Mouse (Mus musculus) CH12.LX (cell line): ENCODE results near the gene Alpk3. TPM values are rescaled to one million over a fixed set of nuclear protein-coding genes. Genes with fewer than 3 reads are reported as not detected.

Experiments used
- DNase-seq: peaks from one replicate; pipeline ENCODE4 v3.0.0-alpha.2; 2013; ENCODE audit errors: extremely low read depth
- H3K27ac ChIP-seq: 2 replicates; pipeline ENCODE4 v1.5.1; 2012; ENCODE audit warnings: low read depth, mild to moderate bottlenecking, control low read depth, moderate library complexity; ENCODE audit not compliant: insufficient read depth
- H3K27me3 ChIP-seq: replicated peaks from 2 replicates; pipeline ENCODE3; 2012; ENCODE audit warnings: inconsistent platforms
- H3K36me3 ChIP-seq, 2 experiments: replicated peaks in 1 of 2; 2 replicates each; pipeline versions ENCODE3 to v1.6.1; 2012; ENCODE audit warnings: inconsistent platforms in 1 of 2, low read length in 1 of 2, mild to moderate bottlenecking in 1 of 2, mixed read lengths in 1 of 2, moderate library complexity in 1 of 2; ENCODE audit not compliant: control insufficient read depth in 1 of 2, insufficient read depth in 1 of 2
- H3K4me1 ChIP-seq, 2 experiments: 2 replicates each; pipeline ENCODE4 v1.6.1; 2012; ENCODE audit warnings: inconsistent platforms in 1 of 2, moderate library complexity in 1 of 2; ENCODE audit not compliant: insufficient read depth in 2 of 2, control insufficient read depth in 1 of 2
- H3K4me2 ChIP-seq: 2 replicates; pipeline ENCODE4 v1.6.1; 2012; ENCODE audit warnings: low read depth, mild to moderate bottlenecking, control low read depth; ENCODE audit not compliant: poor library complexity, insufficient read depth, severe bottlenecking
- H3K4me3 ChIP-seq, 3 experiments: fragments of 150-350 bp in 1 of 3; sonication (generic) in 1 of 3; replicated peaks in 1 of 3; 2 replicates each; pipeline versions ENCODE3 to v1.5.1; 2011 to 2012; ENCODE audit warnings: low read depth in 2 of 3, low read length in 2 of 3, mild to moderate bottlenecking in 2 of 3, moderate library complexity in 2 of 3, control low read depth in 1 of 3, improper control_type of control experiment in 1 of 3, inconsistent platforms in 1 of 3, mixed read lengths in 1 of 3; ENCODE audit not compliant: poor library complexity in 1 of 3
- H3K79me2 ChIP-seq: replicated peaks from 2 replicates; pipeline ENCODE4 v1.6.1; 2012; ENCODE audit warnings: mild to moderate bottlenecking, moderate library complexity; ENCODE audit not compliant: control insufficient read depth, poor library complexity, insufficient read depth, severe bottlenecking; ENCODE audit errors: extremely low read depth
- H3K9ac ChIP-seq: 2 replicates; pipeline ENCODE4 v1.6.1; 2012; ENCODE audit warnings: low read depth, mild to moderate bottlenecking, control low read depth, moderate library complexity; ENCODE audit not compliant: insufficient read depth
- H3K9me3 ChIP-seq: replicated peaks from 2 replicates; pipeline ENCODE3; 2012; ENCODE audit warnings: low read length, inconsistent platforms, mixed read lengths
- CHD2 ChIP-seq: IDR thresholded peaks from 2 replicates; pipeline ENCODE4 v1.6.1; 2011; ENCODE audit warnings: low read length, improper control_type of control experiment
- CTCF ChIP-seq, 2 experiments: IDR thresholded peaks in 1 of 2; conservative IDR thresholded peaks in 1 of 2; 2 replicates each; pipeline ENCODE4 v1.5.1; 2011 to 2012; ENCODE audit warnings: low read depth in 2 of 2, low read length in 2 of 2, improper control_type of control experiment in 1 of 2, inconsistent platforms in 1 of 2, mild to moderate bottlenecking in 1 of 2, moderate library complexity in 1 of 2
- E2F4 ChIP-seq: IDR thresholded peaks from 2 replicates; pipeline ENCODE4 v1.6.1; 2011; ENCODE audit warnings: low read depth, low read length, improper control_type of control experiment; ENCODE audit not compliant: insufficient replicate concordance
- ELF1 ChIP-seq: IDR thresholded peaks from 2 replicates; pipeline ENCODE4 v1.6.1; 2014; ENCODE audit warnings: low read depth, mild to moderate bottlenecking, inconsistent platforms, low read length, improper control_type of control experiment
- EP300 ChIP-seq: IDR thresholded peaks from 2 replicates; pipeline ENCODE4 v1.6.1; 2011; ENCODE audit warnings: low read length, improper control_type of control experiment
- IRF4 ChIP-seq: IDR thresholded peaks from 2 replicates; pipeline ENCODE4 v1.6.1; 2014; ENCODE audit warnings: low read depth, mild to moderate bottlenecking, inconsistent platforms, low read length, improper control_type of control experiment
- JUN ChIP-seq: IDR thresholded peaks from 2 replicates; pipeline ENCODE4 v1.6.1; 2011; ENCODE audit warnings: low read depth, mild to moderate bottlenecking, low read length, improper control_type of control experiment, moderate library complexity; ENCODE audit not compliant: insufficient read depth
- JUND ChIP-seq: conservative IDR thresholded peaks from 2 replicates; pipeline ENCODE4 v1.6.1; 2011; ENCODE audit warnings: low read depth, low read length, improper control_type of control experiment
- KAT2A ChIP-seq: IDR thresholded peaks from 2 replicates; pipeline ENCODE4 v1.6.1; 2012; ENCODE audit warnings: low read length, improper control_type of control experiment, inconsistent platforms; ENCODE audit not compliant: insufficient replicate concordance
- MAX ChIP-seq: IDR thresholded peaks from 2 replicates; pipeline ENCODE4 v1.6.1; 2011; ENCODE audit warnings: low read length, improper control_type of control experiment
- MAZ ChIP-seq: IDR thresholded peaks from 2 replicates; pipeline ENCODE4 v1.6.1; 2012; ENCODE audit warnings: low read depth, mild to moderate bottlenecking, inconsistent platforms, low read length, improper control_type of control experiment, moderate library complexity
- MEF2A ChIP-seq: IDR thresholded peaks from 2 replicates; pipeline ENCODE4 v1.6.1; 2014; ENCODE audit warnings: low read depth, mild to moderate bottlenecking, inconsistent platforms, low read length, improper control_type of control experiment, borderline replicate concordance
- MXI1 ChIP-seq: IDR thresholded peaks from 2 replicates; pipeline ENCODE4 v1.6.1; 2011; ENCODE audit warnings: mild to moderate bottlenecking, low read depth, low read length, improper control_type of control experiment
- NELFE ChIP-seq: IDR thresholded peaks from 2 replicates; pipeline ENCODE4 v1.6.1; 2011; ENCODE audit warnings: low read depth, low read length, improper control_type of control experiment
- NRF1 ChIP-seq: IDR thresholded peaks from 2 replicates; pipeline ENCODE4 v1.6.1; 2014; ENCODE audit warnings: low read depth, mild to moderate bottlenecking, inconsistent platforms, low read length, improper control_type of control experiment, moderate library complexity
- RAD21 ChIP-seq: IDR thresholded peaks from 2 replicates; pipeline ENCODE4 v1.6.1; 2011; ENCODE audit warnings: low read depth, mild to moderate bottlenecking, low read length, improper control_type of control experiment, moderate library complexity
- RCOR1 ChIP-seq: conservative IDR thresholded peaks from 2 replicates; pipeline ENCODE4 v1.6.1; 2012; ENCODE audit warnings: low read depth, mild to moderate bottlenecking, inconsistent platforms, low read length, improper control_type of control experiment
- SIN3A ChIP-seq: IDR thresholded peaks from 2 replicates; pipeline ENCODE4 v1.6.1; 2012; ENCODE audit warnings: low read length, improper control_type of control experiment, inconsistent platforms
- SMC3 ChIP-seq: IDR thresholded peaks from 2 replicates; pipeline ENCODE4 v1.6.1; 2011; ENCODE audit warnings: low read depth, low read length, improper control_type of control experiment
- TCF12 ChIP-seq: IDR thresholded peaks from 2 replicates; pipeline ENCODE4 v1.6.1; 2014; ENCODE audit warnings: low read depth, mild to moderate bottlenecking, inconsistent platforms, low read length, improper control_type of control experiment
- USF2 ChIP-seq: conservative IDR thresholded peaks from 2 replicates; pipeline ENCODE4 v1.6.1; 2011; ENCODE audit warnings: low read depth, low read length, improper control_type of control experiment
- ZC3H11A ChIP-seq: IDR thresholded peaks from 2 replicates; pipeline ENCODE4 v1.6.1; 2012; ENCODE audit warnings: low read depth, mild to moderate bottlenecking, inconsistent platforms, low read length, improper control_type of control experiment
- ZMIZ1 ChIP-seq: IDR thresholded peaks from 2 replicates; pipeline ENCODE4 v1.6.1; 2012; ENCODE audit warnings: low read depth, mild to moderate bottlenecking, inconsistent platforms, low read length, improper control_type of control experiment
- ZNF384 ChIP-seq: IDR thresholded peaks from 2 replicates; pipeline ENCODE4 v1.6.1; 2012; ENCODE audit warnings: low read depth, low read length, improper control_type of control experiment, inconsistent platforms
- dilution Hi-C: fragments of 300-500 bp; cut with MboI; formaldehyde crosslinking; loops from 2 replicates; pipeline ENCODE4 v1.14.3; 2020; ENCODE audit warnings: low sequenced_read_pairs; ENCODE audit not compliant: extremely low pct_unique_long_range_greater_than_20kb, extremely low pct_ligation_motif_present
- in situ Hi-C: fragments of 300-500 bp; cut with MboI; formaldehyde crosslinking; loops from 3 replicates; pipeline ENCODE4 v1.14.3; 2019; ENCODE audit warnings: low sequenced_read_pairs, low pct_ligation_motif_present, low pct_unique_long_range_greater_than_20kb, mixed read lengths
- polyA plus RNA-seq: library from polyadenylated mRNA; unstranded; fragments of >175 nt; gene quantifications from 2 replicates; pipeline ENCODE4 v1.2.1, GENCODE M21; 2012; ENCODE audit warnings: low read depth; ENCODE audit not compliant: insufficient read length
- total RNA-seq, 2 experiments: library from RNA; depleted of rRNA; stranded (reverse); fragments of 300-350 nt in 1 of 2; fragments of >200 nt in 1 of 2; gene quantifications; 2 replicates each; pipeline ENCODE4 v1.2.3; 2012 to 2014

The Alpk3 gene
- total and polyA plus RNA-seq, 3 experiments, result 0.13 to 1.1 (median 0.64) TPM

- in situ Hi-C loops (no loop called here), dilution Hi-C loops (no loop called here)
- TF ChIP-seq MAZ (no peak), TCF12 (no peak), MXI1 (no peak), SMC3 (no peak), JUN (no peak), ZMIZ1 (no peak), ZC3H11A (no peak), SIN3A (no peak), USF2 (no peak), EP300 (no peak), NRF1 (no peak), RAD21 (no peak), KAT2A (no peak), IRF4 (no peak), MAX (no peak), MEF2A (no peak), CTCF (conservative IDR thresholded peaks at IDR 0.05 in 1 of 2, IDR thresholded peaks at IDR 0.05 in 1 of 2; ENCODE audit: low read depth in 2 of 2, low read length in 2 of 2) (no peak)
- H3K36me3 ChIP-seq, result peaks cover 50 to 83% of the 10 kb centered on the region in 2 experiments
- H3K4me3 ChIP-seq, result no peak overlapping the region
- H3K9ac ChIP-seq, result no peak overlapping the region
- no peak overlapping the region for H3K4me2 ChIP-seq
- no peaks in the 10 kb centered on the region for H3K9me3 ChIP-seq
- DNase-seq, result no peak
- H3K79me2 ChIP-seq, result no peaks in the 10 kb centered on the region; the same call in none of the 2 replicates
- no peaks in the 10 kb centered on the region for H3K4me1 ChIP-seq
- no peak overlapping the region for H3K27ac ChIP-seq
- H3K27me3 ChIP-seq, result no peaks in the 10 kb centered on the region
Measured at GRCm38 (mm10) chr7:81022731-81023130, 34.7 kb upstream of the Alpk3 start.

GRCm38 (mm10) chr7:81024118-81024517 lies 33.3 kb upstream of the Alpk3 start:
- H3K27ac ChIP-seq, result no peak overlapping the region
- in situ Hi-C loops (no loop called here), dilution Hi-C loops (no loop called here)
- H3K9me3 ChIP-seq, result no peaks in the 10 kb centered on the region
- TF ChIP-seq ELF1 (no peak), RCOR1 (no peak), MAZ (no peak), E2F4 (no peak), CTCF (conservative IDR thresholded peaks at IDR 0.05 in 1 of 2, IDR thresholded peaks at IDR 0.05 in 1 of 2; ENCODE audit: low read depth in 2 of 2, low read length in 2 of 2) (peak in 1 of 2 experiments; percentile 58; a peak in 2 of 4 replicates), CHD2 (no peak), ZNF384 (no peak), NELFE (no peak), SMC3 (peak; percentile 53), RAD21 (peak; percentile 46), JUN (no peak), JUND (no peak)
- no peaks in the 10 kb centered on the region; the same call in none of the 2 replicates for H3K79me2 ChIP-seq
- no peaks in the 10 kb centered on the region for H3K4me1 ChIP-seq
- H3K4me3 ChIP-seq, result no peak overlapping the region
- H3K36me3 ChIP-seq, result peaks cover 55 to 89% of the 10 kb centered on the region in 2 experiments
- peak; percentile 13 for DNase-seq
- H3K9ac ChIP-seq, result no peak overlapping the region
- no peaks in the 10 kb centered on the region for H3K27me3 ChIP-seq
- H3K4me2 ChIP-seq, result no peak overlapping the region
